Mouse (Mus musculus) heart, postnatal 36 days (tissue): ENCODE measurements around the gene Thada. TPM values are rescaled to one million over a fixed set of nuclear protein-coding genes. Genes with fewer than 3 reads are reported as not detected.

Experiments used
- DNase-seq, 2 experiments: peaks; one replicate each; pipeline ENCODE4 v3.0.0; 2021 to 2022
- intact Hi-C: fragments of 180-260 bp; cut with DNase I; formaldehyde crosslinking; loops from one replicate; pipeline ENCODE4 v1.15.1; 2025
- total RNA-seq, 2 experiments: library from RNA; stranded (reverse); gene quantifications; 2 replicates each; pipeline ENCODE4 v1.2.3; 2021

Gene Thada
- total RNA-seq, 2 experiments from 2014 or later, result 7.3 to 9.1 TPM

DNA sequence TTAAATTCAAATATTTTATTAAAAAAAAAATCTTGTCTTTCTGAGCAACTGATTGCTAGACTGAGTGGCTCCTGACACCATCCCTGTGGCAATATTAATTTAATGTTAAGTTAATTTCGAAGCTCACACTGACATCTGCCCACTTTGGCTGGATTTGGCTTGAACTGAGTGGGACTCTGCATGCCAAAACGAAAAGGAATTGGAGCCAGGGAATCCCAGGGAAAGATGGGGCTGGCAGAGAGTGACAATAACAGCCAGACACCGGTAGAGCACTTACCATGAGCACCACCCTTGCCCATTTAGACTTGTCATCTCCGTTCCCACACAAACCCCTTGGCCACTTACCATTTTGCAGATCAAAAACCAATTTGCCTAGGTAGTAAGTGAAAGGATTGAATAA is 12.3 kb upstream of the Thada start:
- intact Hi-C loops, result no loop called here
- no peak for DNase-seq

- intact Hi-C loops, result no loop called here
Measured at GRCm38 (mm10) chr17:84477176-84477575, 11.2 kb upstream of the Thada start.

DNA sequence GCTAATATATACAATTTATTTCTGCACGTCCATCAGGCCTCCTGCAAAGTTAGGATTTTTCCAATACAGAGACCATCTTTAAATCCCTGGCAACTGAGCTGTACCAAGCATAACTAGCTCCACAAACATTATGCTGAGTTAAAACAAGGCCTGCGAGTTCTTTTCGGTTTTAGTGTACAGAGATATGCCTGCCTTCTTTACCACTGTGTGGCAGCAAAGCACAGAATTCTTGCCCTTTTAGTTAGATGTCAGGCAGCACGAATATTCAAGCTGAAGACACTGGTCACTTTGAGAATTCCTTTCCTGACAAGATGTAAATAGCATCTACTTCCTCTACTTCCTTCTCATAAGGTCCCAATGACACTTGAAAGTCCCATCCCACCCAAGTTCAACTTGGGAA is 8.3 kb upstream of the Thada start:
- intact Hi-C loops, result no loop called here
- DNase-seq, result no peak

More at GRCm38 (mm10) chr17:84477176-84477575, 11.2 kb upstream of the Thada start:
- DNase-seq, result no peak

DNA sequence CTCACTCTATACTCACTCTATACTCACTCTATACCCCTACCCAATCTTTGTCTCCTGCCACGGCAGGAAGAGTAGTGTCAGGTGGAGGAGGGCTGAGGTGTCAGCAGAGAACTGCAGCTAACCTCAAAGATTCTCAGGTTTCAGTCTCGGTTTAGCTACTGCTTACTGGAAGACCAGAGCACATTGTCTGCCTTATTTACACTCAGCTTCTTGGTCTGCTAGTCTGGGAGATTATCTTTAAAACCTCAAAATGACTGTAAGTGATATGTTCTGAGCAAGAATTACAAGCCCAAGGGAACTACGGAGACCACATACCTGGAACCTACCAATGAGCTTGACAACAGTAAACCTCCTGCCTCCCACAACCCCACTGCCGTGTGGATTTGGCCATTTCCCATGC is 31.0 kb downstream of the Thada start:
- DNase-seq, result no peak
- intact Hi-C loops, result no loop called here

DNA sequence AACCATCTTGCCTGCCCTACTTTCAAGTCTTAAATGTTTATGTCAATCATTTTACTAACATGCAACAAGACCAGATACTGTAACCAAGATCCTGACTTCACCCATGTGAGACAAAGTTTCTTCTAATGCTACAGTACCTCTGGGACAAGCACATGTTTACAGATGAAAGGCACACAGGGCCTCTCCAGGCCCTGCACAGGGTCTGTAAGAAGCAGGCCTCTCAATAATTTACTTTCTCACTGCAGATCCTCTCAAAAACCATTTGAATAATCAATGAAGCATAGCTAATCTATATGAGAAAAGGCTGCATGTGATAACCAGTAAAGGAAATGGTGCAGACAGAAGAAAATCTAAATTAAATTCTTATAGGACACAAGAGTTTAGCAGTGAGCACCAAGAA is 31.8 kb downstream of the Thada start:
- intact Hi-C loops, result no loop called here
- DNase-seq, result no peak

DNA sequence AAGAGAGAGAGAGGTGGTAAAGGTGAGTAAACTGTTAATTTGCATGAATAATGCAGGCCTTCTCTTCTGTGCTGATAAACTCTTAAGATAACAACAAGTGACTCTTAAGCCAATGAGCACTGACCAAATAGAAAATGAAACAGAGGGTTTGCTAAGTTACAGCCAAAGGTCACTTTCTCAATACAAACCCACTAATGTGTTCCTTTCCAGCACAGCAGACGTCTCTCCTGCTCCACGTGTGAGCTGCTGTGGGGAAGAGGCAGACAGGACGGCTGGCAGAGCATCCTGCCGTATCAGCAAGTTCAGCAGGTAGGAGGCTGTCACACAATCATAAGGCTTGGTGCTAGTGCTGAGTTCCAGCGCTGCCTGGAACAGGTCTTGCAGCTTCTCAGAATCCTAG is 34.0 kb downstream of the Thada start:
- no peak for DNase-seq
- intact Hi-C loops, result no loop called here

- DNase-seq, result no peak
- intact Hi-C loops, result no loop called here
Measured at GRCm38 (mm10) chr17:84424258-84424657, 41.7 kb downstream of the Thada start.

DNA sequence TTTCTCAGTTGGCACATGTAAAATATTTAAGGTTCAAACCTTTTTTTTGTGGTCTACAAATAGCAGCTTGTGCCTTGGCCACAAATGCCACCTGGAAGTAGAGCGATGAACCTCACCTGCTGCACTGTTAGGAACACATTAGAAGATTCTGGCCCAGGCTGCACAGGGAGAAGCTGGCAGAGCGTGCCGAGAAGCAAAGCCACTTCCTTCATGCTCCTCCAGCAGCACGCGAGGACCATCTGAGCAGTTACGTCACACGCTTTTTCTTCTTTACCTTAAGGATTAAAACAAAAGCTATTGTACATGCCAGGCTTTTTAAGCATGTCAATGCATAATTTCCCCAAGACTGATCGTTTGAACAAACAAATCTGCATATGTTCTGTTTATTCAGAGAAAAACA is 43.1 kb downstream of the Thada start:
- DNase-seq, result no peak
- intact Hi-C loops, result no loop called here

GRCm38 (mm10) chr17:84422001-84422785 is 43.8 kb downstream of the Thada start:
- intact Hi-C loops, result no loop called here
- DNase-seq, result peak; percentile 52 to 55

GRCm38 (mm10) chr17:84421042-84421441 is 45.0 kb downstream of the Thada start:
- intact Hi-C loops, result no loop called here
- DNase-seq, result no peak

DNA sequence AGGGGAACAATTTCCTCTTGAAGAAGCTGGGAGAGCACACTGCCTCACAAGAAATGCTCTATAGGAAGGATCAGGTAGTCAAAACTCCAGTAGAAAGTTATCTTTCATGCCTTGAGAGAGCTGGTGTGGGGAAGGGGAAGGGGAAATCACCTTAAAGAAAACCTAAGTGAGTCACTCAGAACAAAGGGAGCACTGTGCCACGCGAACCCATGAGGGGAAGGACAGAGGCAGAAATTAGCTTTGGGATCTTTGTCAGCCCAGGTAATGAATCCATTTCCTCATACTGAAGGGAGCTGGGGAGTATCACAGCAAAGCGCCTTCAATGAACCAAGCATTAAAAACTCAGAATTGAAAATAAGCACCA is 45.7 kb downstream of the Thada start:
- no peak for DNase-seq
- intact Hi-C loops, result no loop called here

GRCm38 (mm10) chr17:84419326-84420275 is 46.4 kb downstream of the Thada start:
- no peak for DNase-seq
- intact Hi-C loops, result no loop called here

GRCm38 (mm10) chr17:84415936-84416335 is 50.1 kb downstream of the Thada start:
- no peak for DNase-seq
- intact Hi-C loops, result no loop called here

DNA sequence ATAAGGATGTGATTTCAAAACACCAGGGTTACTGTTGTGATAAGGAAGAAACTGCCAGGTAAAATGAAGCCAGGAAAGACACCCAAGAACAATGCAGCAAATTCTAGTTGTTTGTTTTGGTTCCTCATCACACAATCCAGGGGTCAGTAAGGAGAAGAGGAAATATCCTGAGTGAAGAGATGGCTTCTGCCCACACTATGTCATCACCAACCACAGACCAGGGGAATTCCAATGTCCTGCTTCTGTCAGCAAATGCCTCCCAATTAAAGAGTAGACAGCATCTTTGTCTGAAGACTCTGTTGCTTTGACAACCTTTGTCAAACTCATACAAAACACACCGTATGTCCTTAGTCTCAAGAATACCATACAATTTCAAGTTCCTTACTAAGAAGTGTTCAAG is 57.3 kb downstream of the Thada start:
- DNase-seq, result no peak
- intact Hi-C loops, result no loop called here

DNA sequence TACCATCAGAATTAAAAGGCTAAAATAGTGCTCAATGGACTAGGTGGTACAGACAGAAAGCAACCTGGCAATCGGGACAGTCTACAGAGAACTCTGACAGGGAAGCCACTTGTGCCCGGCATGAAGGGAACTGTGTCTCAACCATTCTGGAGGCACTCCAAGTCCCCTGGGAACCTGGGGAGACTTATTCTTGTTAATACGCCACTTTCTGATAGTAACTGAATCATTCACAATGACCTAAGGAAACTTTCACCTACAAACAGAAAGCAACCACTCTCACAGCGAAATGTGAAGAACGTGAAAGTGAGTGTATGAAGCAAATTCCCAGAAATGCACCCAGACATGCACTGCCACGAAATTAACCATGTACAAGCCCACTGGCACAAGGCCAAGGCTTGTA is 60.4 kb downstream of the Thada start:
- intact Hi-C loops, result no loop called here
- peak; percentile 23 to 44 for DNase-seq

DNA sequence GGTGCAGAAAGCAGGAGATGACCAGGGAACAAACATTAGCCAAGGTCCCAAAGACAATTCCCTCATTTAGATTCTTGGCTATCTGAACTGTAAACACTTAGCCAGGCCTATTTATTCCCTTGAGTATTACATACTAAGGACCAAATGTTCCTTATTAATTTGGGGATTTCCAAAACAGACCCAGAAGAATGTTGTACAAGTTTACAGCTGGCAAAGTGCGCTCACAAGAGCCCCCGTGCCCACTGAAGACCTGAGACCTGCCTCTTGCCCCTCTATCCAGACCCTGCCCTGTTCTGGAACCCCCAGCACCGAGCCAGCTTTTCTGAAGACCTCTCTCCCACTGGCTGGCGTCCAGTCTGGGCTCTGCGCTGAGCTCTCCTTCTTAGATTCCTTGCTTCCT is 64.2 kb downstream of the Thada start:
- intact Hi-C loops, result no loop called here
- peak; percentile 28 to 52 for DNase-seq

DNA sequence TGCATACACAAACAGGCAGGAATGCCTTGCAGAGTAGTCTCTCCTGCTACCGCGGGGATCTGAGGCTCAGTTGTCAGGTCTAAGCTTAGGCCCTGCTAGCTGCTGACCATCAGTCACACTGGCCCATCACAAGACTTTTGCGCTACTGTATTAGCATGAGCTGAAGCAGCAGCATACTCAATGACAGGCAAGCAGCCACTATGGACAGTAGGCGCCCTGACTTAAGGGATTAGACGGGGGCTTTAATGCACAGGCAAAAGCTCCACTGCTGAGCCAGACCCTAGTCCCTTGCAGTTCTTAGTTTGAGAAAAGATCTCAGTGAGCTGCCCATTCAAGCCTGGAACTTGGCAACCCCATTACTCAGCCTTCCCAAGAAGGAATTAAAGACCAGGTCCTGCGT is 66.6 kb downstream of the Thada start:
- no peak for DNase-seq
- intact Hi-C loops, result no loop called here

DNA sequence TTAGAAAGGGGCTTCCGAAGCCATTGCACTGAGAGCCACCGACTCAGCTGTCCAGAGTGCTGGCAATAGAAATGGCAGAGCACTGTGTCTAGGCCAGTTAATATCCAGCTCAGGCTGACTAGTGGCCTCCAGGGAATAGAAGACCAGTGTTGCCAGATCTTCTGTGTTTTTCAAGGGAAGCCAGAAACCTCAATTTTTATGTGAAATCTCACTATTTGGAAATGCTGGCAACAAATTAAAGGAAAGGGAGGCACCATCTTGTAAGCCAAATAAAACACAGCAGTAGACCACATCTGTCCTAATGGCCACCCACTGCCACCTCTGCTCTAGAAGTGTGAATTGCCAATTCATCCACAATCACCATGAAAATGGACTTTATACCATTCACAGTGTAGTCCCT is 76.0 kb downstream of the Thada start:
- intact Hi-C loops, result no loop called here
- DNase-seq, result no peak

- DNase-seq, result no peak
- intact Hi-C loops, result loop anchor here (5.0 kb wide), 3 partner anchors 359 to 514 kb away; no protein-coding TSS in a partner anchor
Measured at GRCm38 (mm10) chr17:84386176-84386575, 79.8 kb downstream of the Thada start.

DNA sequence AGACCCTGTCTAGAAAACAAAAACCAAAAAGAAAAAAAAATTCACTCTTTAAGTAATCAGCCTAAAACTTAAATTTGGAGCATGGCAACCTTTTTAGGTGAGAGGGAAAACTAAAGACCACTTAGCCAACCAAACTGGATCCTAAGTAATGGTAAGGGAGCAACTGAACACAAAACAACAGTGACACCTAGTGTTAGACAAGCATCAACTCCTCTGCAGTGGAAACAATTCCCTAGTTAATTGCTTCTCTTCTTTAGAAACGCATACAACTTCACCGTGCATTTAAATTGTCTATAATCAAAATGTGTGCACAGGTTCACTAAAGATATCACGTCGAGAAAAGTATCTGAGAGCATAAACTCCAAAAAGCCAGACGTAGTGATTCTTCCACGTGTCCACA is 80.3 kb downstream of the Thada start:
- intact Hi-C loops, result loop anchor here (2.0 to 5.0 kb wide), 7 partner anchors 119 to 513 kb away; no protein-coding TSS in a partner anchor
- no peak for DNase-seq

DNA sequence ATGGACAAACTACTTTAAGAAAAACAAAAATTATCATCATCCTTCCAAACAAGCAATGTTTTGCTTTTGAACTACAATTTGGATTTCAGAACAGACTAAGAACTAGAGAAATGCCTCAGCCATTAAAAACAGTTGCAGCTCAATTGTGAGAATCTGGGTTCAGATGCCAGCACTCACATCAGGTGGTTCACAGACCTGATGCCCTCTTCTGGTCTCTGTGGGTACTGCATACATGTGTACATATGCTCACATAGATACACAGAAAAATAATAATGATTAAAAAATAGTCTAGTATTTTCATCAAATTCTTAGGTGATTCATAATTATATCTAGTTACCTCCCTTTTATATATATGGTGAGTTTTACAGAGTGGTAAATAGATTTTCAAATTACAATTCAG is 81.3 kb downstream of the Thada start:
- intact Hi-C loops, result loop anchor here (2.0 to 5.0 kb wide), 7 partner anchors 118 to 512 kb away; no protein-coding TSS in a partner anchor
- no peak for DNase-seq

DNA sequence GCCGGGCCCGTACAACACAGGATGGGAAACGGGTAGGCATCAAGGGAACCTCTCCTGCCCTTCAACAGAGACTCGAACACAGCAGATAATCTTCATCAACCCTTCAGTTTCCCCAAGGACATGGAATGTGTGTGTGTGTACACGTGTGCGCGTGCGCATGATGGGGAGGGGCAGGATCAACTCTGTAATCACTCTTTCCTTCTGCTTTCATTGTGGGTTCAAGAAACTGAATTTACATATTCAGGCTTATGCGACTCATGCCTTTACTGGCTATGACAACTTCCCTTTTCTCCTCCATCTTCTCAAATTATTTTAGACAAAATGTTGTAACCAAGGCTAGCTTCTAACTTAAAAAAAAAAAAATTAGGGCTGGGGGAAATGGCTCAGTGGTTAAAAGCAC is 85.7 kb downstream of the Thada start:
- intact Hi-C loops, result no loop called here
- DNase-seq, result no peak
